Mouse (Mus musculus): Measurements from ENCODE around the gene Hoxc6. TPM values are rescaled to one million over a fixed set of nuclear protein-coding genes. Genes with fewer than 3 reads are reported as not detected.

Hoxc6 gene
- total RNA-seq, 2 experiments from 2014 or later: 5.1 to 10.0 TPM

- DNase-seq: peak; percentile 43
Observed at GRCm38 (mm10) chr15:102967511-102968397, 30.3 kb upstream of the Hoxc6 start.

DNA sequence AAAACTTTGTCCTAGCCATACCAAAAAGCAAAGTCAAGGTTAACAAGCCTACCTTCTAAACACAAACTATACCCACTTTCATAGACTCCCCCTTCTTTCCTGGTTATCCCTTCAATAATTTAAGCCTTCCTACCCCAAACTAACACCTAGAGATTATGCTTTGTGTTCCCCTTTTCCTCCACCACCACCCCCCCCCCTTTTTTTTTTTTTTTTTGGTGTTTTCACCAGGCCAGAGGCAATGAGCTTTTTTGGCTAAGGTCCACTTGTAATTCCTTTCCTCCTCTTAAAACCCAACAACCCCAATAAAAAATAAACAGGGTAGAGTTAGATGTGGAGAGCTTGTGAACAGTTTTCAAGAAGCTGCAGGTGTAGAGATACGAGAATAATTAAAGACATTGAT is 28.8 kb upstream of the Hoxc6 start:
- no peak for DNase-seq

DNA sequence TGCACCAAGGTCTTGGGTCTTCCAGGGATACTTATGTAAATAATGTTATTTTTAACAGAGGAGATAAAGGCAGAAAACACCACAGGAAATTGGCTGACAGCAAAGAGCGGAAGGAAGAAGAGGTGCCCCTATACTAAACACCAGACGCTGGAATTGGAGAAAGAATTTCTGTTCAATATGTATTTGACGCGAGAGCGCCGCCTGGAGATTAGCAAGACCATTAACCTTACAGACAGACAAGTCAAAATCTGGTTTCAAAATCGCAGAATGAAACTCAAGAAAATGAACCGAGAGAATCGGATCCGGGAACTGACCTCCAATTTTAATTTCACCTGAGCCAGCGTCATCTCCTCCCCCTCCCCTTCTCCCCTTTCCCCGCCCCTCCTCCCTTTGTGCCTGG is 27.3 kb upstream of the Hoxc6 start:
- no peak for DNase-seq

GRCm38 (mm10) chr15:102972254-102972653 is 25.8 kb upstream of the Hoxc6 start:
- no peak for DNase-seq

GRCm38 (mm10) chr15:102972753-102973152 is 25.3 kb upstream of the Hoxc6 start:
- DNase-seq: no peak

DNA sequence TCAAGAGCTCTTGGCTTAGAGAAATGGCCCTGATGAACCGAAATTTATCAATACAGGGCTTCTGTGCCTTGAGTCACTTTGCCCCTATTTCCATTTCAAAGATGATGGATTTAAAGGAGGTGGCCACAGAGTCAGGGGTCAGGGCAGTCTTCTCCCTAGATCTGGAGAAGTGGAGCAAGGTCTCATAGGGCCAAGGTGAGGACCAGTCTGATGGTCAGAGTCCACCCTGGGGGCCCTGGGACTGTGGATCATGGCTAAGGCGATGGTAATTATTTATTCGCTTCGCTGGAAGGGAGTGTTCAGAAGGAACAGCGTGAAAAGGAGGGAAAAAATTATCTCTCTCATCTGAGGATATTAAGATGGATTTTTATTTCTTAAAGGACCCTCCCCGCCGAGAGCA is 23.0 kb upstream of the Hoxc6 start:
- DNase-seq: no peak

- DNase-seq: no peak
Observed at GRCm38 (mm10) chr15:102975688-102976111, 22.4 kb upstream of the Hoxc6 start.

DNA sequence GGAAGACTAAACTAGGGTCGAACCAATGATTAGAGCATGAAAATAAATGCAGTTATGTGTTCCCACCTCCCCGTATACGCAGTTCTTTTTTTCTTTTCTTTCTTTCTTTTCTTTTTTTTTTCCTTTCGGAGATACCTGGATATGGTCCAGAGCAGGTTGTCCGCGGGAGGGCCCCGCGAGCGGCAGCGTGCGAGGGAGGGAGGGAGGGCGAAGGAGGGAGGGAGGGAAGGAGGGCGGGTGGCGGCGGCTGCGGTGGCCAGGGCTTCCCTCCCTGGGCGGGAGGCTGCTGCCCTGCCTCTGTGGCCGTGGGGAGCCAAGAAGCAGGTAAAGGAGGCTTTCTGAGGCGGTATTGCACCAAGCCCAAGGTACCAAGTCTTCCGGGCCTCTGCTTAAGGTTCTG is 21.9 kb upstream of the Hoxc6 start, which contains the start of gene Hoxc9:
Gene Hoxc9 (plus strand): TSS at position 269 of the 400 bp plus-strand sequence.
- DNase-seq: no peak

DNA sequence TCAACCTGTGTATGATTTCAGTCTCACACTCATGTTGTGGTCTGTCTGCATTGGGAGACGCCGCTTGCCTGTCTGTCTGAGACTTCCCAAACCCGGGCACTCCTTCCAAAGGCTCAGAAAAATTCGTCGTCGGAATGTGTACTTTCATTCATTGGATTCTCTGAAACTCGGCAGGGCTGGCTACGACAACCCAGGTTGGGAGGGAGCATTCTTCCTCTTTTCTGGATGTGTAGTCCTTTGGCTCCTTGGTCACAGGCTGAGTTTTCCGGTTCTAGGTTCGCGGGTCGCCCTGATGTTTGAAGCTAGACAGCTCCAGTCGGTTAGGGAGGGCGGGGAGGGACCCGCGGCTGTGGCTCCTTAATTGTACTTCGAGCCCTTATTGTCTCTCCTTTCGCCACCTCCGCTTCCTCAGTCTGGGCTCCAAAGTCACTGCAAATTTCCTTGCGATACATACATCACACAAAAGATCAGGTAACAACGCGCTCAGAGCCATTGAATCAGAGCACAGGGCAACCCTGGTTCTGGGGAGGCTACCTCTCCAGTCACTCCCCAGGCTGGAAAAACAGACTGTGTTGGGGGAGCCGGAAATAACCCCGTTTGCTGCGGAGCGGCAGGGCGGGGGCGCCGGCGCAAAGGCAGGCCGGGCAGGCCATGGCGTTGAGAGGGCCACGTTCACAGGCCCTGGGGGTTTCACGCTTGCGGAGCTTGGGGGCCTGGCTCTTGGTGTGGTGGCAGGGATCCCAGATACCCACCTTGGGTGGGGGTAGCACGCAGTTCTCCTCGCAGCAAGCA is 21.2 kb upstream of the Hoxc6 start:
- DNase-seq: no peak

- no peak for DNase-seq
Observed at GRCm38 (mm10) chr15:102977423-102977974, 20.6 kb upstream of the Hoxc6 start.

GRCm38 (mm10) chr15:102978615-102979515 is 19.2 kb upstream of the Hoxc6 start:
- no peak for DNase-seq

DNA sequence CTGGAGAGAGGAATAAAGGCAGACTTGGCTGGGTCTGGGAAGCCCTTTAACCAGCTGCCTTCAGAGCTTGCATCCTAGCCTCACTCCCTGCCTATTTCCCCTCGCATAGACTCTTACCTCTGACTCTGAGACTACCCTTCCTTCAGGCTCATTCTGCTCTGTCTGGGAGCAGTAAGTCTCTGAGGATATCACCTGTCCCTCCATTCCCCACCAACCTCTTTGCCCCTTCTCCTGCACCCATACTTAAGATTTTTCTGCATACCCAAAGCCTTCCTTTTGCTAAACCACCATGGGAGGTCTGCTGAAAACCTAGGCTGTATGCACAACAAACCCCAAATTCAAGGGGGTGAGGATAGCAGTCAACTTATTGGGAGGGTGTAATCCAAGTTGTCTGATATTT is 18.1 kb upstream of the Hoxc6 start:
- no peak for DNase-seq

- DNase-seq: no peak
Observed at GRCm38 (mm10) chr15:102980352-102980751, 17.7 kb upstream of the Hoxc6 start.

GRCm38 (mm10) chr15:102980912-102981311 is 17.1 kb upstream of the Hoxc6 start:
- DNase-seq: no peak

GRCm38 (mm10) chr15:102981379-102982288 is 16.4 kb upstream of the Hoxc6 start:
- DNase-seq: peak; percentile 72

DNA sequence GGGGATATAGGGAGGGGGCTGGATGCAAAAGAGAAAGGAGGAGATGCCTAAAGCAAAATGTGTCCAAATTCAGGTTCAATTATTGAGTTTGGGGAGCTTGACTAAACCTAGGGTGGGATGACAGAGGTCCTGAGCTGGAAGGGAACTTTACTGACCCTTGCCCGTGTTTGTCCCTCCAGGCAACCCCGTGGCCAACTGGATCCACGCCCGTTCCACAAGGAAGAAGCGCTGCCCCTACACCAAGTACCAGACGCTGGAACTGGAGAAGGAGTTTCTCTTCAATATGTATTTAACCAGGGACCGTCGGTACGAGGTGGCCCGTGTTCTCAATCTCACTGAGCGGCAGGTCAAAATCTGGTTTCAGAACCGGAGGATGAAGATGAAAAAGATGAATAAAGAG is 14.3 kb upstream of the Hoxc6 start:
- DNase-seq: no peak

DNA sequence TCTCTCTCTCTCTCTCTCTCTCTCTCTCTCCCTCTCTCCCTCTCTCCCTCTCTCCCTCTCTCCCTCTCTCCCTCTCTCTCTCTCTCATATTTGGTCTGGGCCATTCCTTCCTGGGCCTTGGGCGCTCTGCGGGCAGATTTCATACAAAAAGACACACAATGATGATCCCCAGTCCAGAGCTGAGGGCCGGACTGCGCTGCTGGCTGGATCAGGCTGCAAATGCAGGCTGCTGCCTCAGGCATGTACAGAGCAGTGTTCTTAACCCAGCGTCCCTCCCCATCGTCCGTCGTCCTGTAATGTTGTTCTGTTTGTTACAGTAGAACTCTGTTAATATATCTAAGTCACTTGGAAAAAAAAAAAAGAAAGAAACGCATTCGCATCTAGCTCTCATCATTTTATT is 13.5 kb upstream of the Hoxc6 start:
- DNase-seq: no peak

- DNase-seq: no peak
Observed at GRCm38 (mm10) chr15:102984925-102985324, 13.1 kb upstream of the Hoxc6 start.

DNA sequence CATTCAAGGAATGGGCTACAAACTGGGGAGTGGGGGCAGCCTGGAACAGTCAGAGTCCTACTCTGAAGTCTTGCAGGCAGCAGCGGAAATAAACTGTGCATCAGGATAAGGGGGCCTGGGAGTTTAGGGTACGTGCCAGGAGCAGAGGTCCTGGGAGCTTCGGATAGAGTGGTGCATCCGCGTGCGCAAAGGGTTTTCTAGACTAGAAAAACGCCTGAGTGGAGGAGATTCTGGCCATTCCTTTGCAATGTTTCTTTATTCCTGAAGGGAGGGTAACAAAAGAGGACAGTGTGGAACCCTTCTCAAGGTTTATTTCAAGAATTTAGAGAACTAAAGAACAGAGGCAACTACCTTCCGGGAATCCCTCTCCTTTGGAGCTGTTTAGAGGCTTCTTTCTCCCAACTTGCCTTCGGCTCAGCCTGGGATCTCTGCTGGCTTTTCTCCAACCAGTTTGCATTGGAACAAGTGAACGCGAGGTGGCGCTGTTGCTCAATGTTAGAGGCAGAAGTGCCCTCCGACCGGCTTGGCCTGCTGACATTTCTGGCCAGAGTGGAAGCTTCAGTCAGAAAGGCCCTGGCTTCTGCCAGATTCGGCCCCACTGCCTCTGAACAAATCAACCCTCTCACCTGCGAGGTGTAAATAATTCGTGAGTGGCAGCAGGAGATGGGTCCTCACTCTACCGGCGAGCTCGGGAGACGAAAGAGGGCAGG is 10.8 kb upstream of the Hoxc6 start:
- DNase-seq: peak; percentile 98

GRCm38 (mm10) chr15:102988078-102988477 is 10.0 kb upstream of the Hoxc6 start:
- DNase-seq: no peak
